Mouse (Mus musculus) limb, embryonic 14.5 days (tissue): ENCODE measurements around the gene Higd1a. TPM values are rescaled to one million over a fixed set of nuclear protein-coding genes. Genes with fewer than 3 reads are reported as not detected.
A peak's percentile ranks its signal among the peaks of the same experiment; 100 is the strongest.

ENCODE experiments used
- ATAC-seq: fragments of 200-750 bp; cut with Nextera tagmentation; 2 replicates; pipeline ENCODE4 v1.8.0; 2017; ENCODE audit warnings: low read depth, moderate number of reproducible peaks, moderate TSS enrichment; ENCODE audit not compliant: low FRiP score
- DNase-seq: peaks from one replicate; pipeline ENCODE4 v3.0.0-alpha.2; 2015; ENCODE audit warnings: low spot score
- H3K27ac ChIP-seq: fragments of 300-500 bp; sonication (generic); replicated peaks from 2 replicates; pipeline ENCODE4 v1.5.1; 2014; ENCODE audit warnings: low read depth, mild to moderate bottlenecking, low read length, moderate library complexity, mixed read lengths
- H3K27me3 ChIP-seq: fragments of 300-500 bp; sonication (generic); 2 replicates; pipeline ENCODE4 v1.6.1; 2014; ENCODE audit warnings: low read length, mixed read lengths; ENCODE audit not compliant: control insufficient read depth, insufficient read depth
- H3K36me3 ChIP-seq: fragments of 300-500 bp; sonication (generic); 2 replicates; pipeline ENCODE4 v1.6.1; 2014; ENCODE audit warnings: mild to moderate bottlenecking, low read length, moderate library complexity, mixed read lengths; ENCODE audit not compliant: control insufficient read depth, insufficient read depth
- H3K4me1 ChIP-seq: fragments of 300-500 bp; sonication (generic); 2 replicates; pipeline ENCODE4 v1.6.1; 2014; ENCODE audit warnings: antibody characterized with exemption, low read length, mixed read lengths; ENCODE audit not compliant: control insufficient read depth, insufficient read depth
- H3K4me2 ChIP-seq: fragments of 300-500 bp; sonication (generic); replicated peaks from 2 replicates; pipeline ENCODE4 v1.6.1; 2014; ENCODE audit warnings: low read depth, mild to moderate bottlenecking, low read length, moderate library complexity; ENCODE audit not compliant: severe bottlenecking
- H3K4me3 ChIP-seq: fragments of 300-500 bp; sonication (generic); replicated peaks from 2 replicates; pipeline ENCODE4 v1.5.1; 2014; ENCODE audit warnings: low read length
- H3K9ac ChIP-seq: fragments of 300-500 bp; sonication (generic); 2 replicates; pipeline ENCODE4 v1.6.1; 2014; ENCODE audit warnings: mild to moderate bottlenecking, low read depth, low read length, moderate library complexity; ENCODE audit not compliant: severe bottlenecking
- H3K9me3 ChIP-seq: fragments of 300-500 bp; sonication (generic); 2 replicates; pipeline ENCODE4 v1.6.1; 2016; ENCODE audit warnings: low read length; ENCODE audit not compliant: control insufficient read depth
- POLR2A ChIP-seq: fragments of 200-500 bp; IDR thresholded peaks from 2 replicates; pipeline ENCODE4 v1.8.0; 2012; ENCODE audit warnings: inconsistent platforms, mild to moderate bottlenecking, moderate library complexity, borderline replicate concordance; ENCODE audit not compliant: insufficient read depth, insufficient read length; ENCODE audit errors: extremely low read depth
- WGBS: fragments of 180-500 bp; shearing (Covaris S2); extraction: QIAGEN DNeasy Blood & Tissue Kit; methylation state at CpG from one replicate; pipeline ENCODE4 v1.1.7; 2014; 5-methylcytosine and 5-hydroxymethylcytosine counted together
- polyA plus RNA-seq, 2 experiments: library from polyadenylated mRNA; depleted of rRNA in 1 of 2; stranded (reverse) in 1 of 2; unstranded in 1 of 2; fragments of >200 nt; fragmentation: Nextera tagmentation in 1 of 2; extraction: Ambion mirVana in 1 of 2; gene quantifications; 2 replicates each; pipeline versions ENCODE4 v1.2.1 to v1.2.3; 2012 to 2014

Higd1a gene
- polyA plus RNA-seq, 2 experiments, result 71.0 to 235 TPM

GRCm38 (mm10) chr9:121826356-121826755 is 31.8 kb downstream of the Higd1a start:
- no peaks in the 10 kb centered on the region for H3K4me1 ChIP-seq
- H3K4me2 ChIP-seq, result no peak overlapping the region
- no peak overlapping the region for H3K4me3 ChIP-seq
- TF ChIP-seq POLR2A, result no peak
- H3K36me3 ChIP-seq, result no peaks in the 10 kb centered on the region
- ATAC-seq (no peak), DNase-seq (no peak)
- H3K9me3 ChIP-seq, result no peaks in the 10 kb centered on the region
- WGBS, result 77% methylated on average over 3 of the region's 3 CpGs
- no peak overlapping the region for H3K27ac ChIP-seq
- no peaks in the 10 kb centered on the region for H3K27me3 ChIP-seq
- H3K9ac ChIP-seq, result no peak overlapping the region

GRCm38 (mm10) chr9:121823991-121824390 is 34.2 kb downstream of the Higd1a start:
- DNase-seq (peak; percentile 45), ATAC-seq (no peak; the same call in 1 of the 2 replicates)
- TF ChIP-seq POLR2A, result no peak
- Histone ChIP-seq H3K27ac (no peak overlapping the region), H3K27me3 (no peaks in the 10 kb centered on the region), H3K36me3 (no peaks in the 10 kb centered on the region), H3K4me3 (no peak overlapping the region), H3K4me1 (peaks cover 11% of the 10 kb centered on the region), H3K9me3 (no peaks in the 10 kb centered on the region), H3K4me2 (no peak overlapping the region), H3K9ac (no peak overlapping the region)
- 65% methylated on average over 7 of the region's 7 CpGs for WGBS

GRCm38 (mm10) chr9:121823051-121823450 is 35.1 kb downstream of the Higd1a start:
- H3K27ac ChIP-seq, result no peak overlapping the region
- no peaks in the 10 kb centered on the region for H3K9me3 ChIP-seq
- no peak overlapping the region for H3K4me3 ChIP-seq
- no peaks in the 10 kb centered on the region for H3K36me3 ChIP-seq
- no peak for TF ChIP-seq POLR2A
- DNase-seq, result no peak
- no peaks in the 10 kb centered on the region for H3K27me3 ChIP-seq
- no peak for ATAC-seq
- no peak overlapping the region for H3K9ac ChIP-seq
- peaks cover 11% of the 10 kb centered on the region for H3K4me1 ChIP-seq
- 86% methylated on average over 1 of the region's 1 CpGs for WGBS
- H3K4me2 ChIP-seq, result no peak overlapping the region

GRCm38 (mm10) chr9:121822585-121822991 is 35.6 kb downstream of the Higd1a start:
- H3K9me3 ChIP-seq, result no peaks in the 10 kb centered on the region
- no peak overlapping the region for H3K9ac ChIP-seq
- no peak overlapping the region for H3K27ac ChIP-seq
- H3K4me2 ChIP-seq, result no peak overlapping the region
- no peak for DNase-seq
- no peak overlapping the region for H3K4me3 ChIP-seq
- WGBS, result 64% methylated on average over 5 of the region's 6 CpGs
- H3K27me3 ChIP-seq, result no peaks in the 10 kb centered on the region
- no peak for TF ChIP-seq POLR2A
- H3K36me3 ChIP-seq, result no peaks in the 10 kb centered on the region
- peaks cover 11% of the 10 kb centered on the region for H3K4me1 ChIP-seq
- ATAC-seq, result no peak

- Histone ChIP-seq H3K27ac (no peak overlapping the region), H3K36me3 (no peaks in the 10 kb centered on the region), H3K4me3 (no peak overlapping the region), H3K27me3 (no peaks in the 10 kb centered on the region), H3K4me2 (no peak overlapping the region), H3K4me1 (peaks cover 11% of the 10 kb centered on the region), H3K9ac (no peak overlapping the region), H3K9me3 (no peaks in the 10 kb centered on the region)
- TF ChIP-seq POLR2A, result no peak
- 70% methylated on average over 5 of the region's 5 CpGs for WGBS
- DNase-seq, result no peak
- no peak for ATAC-seq
Observed at GRCm38 (mm10) chr9:121820765-121821164, 37.4 kb downstream of the Higd1a start.

- DNase-seq, result no peak
- ATAC-seq, result no peak
- 43% methylated on average over 7 of the region's 7 CpGs for WGBS
- no peak for TF ChIP-seq POLR2A
- peaks cover 11% of the 10 kb centered on the region for H3K4me1 ChIP-seq
- H3K4me3 ChIP-seq, result no peak overlapping the region
- H3K27me3 ChIP-seq, result no peaks in the 10 kb centered on the region
- H3K9me3 ChIP-seq, result no peaks in the 10 kb centered on the region
- peak overlapping the region; percentile 25; the same call in 1 of the 2 replicates for H3K4me2 ChIP-seq
- H3K9ac ChIP-seq, result peak overlapping the region; percentile 32
- H3K36me3 ChIP-seq, result no peaks in the 10 kb centered on the region
- H3K27ac ChIP-seq, result peak overlapping the region; percentile 88
Observed at GRCm38 (mm10) chr9:121819771-121820471, 38.2 kb downstream of the Higd1a start.
